Mouse (Mus musculus): Measurements from ENCODE around the gene Actn4.
A peak's percentile ranks its signal among the peaks of the same experiment; 100 is the strongest.
"Not testable (repeated sequence)": the region's sequence is repeated elsewhere in the genome, so short reads cannot be mapped to it uniquely, and the experiment has no call there.

The Actn4 gene

DNA sequence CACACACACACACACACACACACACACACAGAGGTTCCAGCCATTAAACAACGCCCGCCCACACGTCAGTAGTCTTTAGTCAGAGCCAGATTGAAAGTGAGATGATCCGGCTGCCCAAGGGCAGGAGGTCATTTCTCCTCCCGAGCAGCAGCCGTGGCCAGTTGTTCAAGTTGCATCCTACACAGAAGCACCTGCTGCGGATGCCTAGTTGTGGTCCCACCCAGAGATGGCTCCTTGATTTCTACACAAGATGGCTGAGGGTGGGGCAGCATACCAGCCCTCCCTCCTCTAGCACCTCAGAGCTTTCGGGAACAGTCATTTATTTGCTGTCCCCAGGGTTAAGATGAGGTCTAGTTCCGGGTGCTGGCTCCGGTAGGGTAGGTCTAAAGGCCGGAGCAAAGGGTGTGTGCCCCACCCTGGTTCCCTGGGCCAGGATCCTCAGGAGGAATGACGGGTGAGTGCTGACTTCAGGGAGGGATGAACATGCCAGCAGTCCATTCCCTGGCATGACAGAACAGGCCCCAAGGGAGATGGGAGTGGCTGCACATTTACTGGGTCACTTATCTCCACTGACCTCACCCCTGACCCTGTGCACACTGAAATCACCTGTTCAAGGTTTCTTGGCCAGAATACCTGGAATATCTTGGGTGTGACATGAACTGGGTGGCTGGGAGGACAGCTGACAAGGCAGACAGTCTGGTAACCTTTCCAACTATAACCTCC lies 7.7 kb upstream of the Actn4 start:
- DNase-seq, result peak; percentile 66

DNA sequence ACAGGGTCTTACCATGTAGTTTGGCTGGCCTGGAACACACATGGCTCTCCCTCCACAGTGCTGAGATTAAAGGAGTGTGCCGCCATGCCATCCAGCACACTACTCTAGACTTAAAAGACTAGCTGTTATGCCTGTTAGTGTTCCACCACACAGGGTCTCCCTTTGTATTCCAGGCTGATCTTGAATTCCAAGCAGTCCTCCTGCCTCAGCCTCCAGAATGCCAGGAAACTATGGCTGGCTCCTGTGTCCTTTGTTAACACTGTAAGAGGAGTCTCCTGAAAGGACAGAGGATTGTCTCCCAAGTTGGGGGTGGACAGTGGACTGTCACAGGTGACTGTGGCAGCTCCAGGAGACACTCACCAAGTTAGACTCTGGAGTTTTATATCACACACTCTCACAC lies 7.1 kb upstream of the Actn4 start:
- no peak for DNase-seq

DNA sequence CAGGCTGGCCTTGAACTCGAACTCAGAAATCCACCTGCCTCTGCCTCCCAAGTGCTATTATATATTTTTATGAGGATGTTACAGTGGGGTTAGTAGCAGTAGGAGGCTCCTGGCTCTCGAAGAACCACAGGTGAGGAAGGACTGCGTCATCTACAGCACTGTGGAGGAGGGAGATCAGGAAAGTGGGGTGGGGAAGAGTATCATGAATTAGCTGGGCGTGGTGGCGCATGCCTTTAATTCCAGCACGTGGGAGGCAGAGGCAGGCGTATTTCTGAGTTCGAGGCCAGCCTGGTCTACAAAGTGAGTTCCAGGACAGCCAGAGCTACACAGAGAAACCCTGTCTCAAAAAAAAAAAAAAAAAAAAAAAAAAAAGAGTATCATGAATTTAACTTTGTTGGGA lies 6.0 kb upstream of the Actn4 start:
- not testable (repeated sequence) for DNase-seq

DNA sequence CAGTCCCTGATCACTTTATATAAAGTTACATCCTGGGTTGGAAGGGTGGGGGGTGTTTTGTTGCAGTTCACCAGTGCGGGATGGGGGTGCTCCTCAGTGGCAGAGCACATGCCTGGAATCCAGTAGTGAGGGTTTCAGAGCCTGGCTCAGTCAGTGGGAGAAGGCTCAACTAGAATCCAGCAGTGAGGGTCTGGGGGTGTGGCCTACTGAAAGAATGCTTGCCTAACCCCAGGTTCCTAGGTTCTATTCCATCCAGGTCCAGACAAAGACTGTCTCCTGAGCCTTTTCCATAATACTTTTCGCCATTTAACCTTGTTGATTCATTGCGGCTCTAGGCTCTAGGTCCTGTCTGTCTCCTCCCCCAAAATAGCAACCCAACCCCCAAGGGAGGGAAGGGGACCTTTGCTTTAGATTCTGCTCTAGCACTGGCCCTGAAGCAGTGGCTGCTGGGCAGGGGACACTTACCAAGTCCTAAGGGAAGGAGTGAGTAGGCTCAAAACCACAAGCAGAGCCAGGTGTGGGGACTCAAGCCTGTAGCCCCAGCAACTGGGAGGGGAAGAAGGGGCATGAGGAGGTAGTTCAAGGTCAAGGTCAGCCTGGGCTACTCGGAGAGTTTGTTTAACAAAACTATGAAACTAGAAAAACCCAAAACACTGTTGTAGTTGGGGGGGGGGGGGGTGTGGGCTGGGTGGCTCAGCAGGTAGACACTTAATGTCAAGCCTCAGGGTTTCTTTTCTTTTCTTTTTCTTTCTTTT lies 4.8 kb upstream of the Actn4 start:
- DNase-seq, result no peak

DNA sequence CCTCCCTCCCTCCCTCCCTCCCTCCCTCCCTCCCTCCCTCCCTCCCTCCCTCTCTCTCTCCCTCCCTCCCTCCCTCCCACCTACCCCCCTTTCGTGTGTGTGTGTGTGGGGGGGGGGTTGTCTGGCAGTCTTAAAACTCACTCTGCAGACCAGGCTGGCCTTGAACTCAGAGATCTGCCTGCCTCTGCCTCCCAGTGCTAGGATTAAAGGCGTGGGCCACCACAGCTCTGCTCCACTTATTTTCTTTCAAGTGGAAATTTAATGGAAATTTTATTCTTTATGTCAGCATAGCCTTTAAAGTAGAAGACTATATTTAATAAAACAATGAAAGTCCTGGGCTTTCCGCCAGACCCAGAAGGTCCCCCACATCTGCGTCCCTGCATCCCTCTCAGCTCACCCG lies 4.0 kb upstream of the Actn4 start:
- no peak for DNase-seq

DNA sequence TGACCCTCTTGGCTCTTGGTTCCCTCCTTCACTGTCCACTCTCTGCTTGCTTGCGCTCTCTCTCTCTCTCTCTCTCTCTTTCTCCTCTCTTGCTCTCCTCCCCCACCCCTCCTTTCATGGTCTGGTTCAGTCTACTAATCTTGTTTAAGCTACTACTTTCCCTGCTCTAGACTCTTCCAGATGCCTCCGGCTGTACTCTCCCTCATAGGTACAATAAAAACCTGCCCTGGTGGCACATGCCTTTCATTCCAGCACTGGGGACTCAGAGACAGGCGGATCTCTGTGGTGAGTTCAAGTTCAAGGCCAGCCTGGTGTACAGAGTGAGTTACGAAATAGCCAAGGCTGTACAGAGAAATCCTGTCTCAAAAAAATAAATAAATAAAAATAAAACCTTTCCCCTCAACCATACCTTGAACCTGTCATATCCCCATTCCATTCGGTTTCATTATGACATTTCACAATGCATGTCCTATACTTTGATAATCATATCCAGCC lies 3.3 kb upstream of the Actn4 start:
- DNase-seq, result no peak

DNA sequence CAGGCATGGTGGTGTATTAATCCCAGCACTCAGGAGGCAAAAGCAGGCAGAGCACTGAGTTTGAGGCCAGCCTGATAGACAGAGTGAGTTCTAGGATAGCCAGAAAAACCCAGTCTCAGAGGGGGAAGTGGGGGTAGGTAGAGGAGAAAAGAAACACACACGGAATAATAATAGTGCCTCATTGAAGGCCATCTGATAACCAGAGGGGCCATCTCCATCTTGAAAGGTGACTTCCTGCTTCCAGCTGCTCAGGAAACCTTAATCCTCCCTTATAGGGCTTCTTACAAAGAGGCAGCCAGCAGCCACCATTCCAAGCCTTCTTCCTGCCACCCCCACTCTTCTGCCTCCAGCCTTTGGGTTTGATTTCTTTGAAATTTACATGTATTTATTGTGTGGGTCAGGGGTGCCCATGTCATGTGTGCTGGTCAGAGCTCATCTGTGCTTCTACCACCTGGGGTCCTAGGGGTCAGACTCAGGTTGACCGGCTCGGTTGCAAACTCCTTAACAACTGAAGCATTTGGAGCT lies 1.3 kb upstream of the Actn4 start:
- no peak for DNase-seq

DNA sequence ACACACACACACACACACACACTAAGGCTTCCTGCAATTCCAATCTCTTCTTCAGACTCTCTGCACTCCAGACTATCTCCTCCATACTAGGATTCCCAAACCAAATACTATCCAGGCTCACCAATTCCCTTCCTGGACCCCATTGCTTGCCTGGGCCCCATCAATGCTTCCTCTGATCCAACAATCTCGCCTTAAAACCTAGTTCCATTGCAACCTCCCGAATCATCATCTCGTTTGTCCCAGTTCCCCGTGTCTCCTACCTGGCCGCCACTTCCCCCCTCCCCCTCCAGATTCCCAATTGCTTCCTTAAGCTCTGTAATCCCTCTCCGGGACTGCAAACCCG lies 585 bp downstream of the Actn4 start:
- DNase-seq, result no peak

DNA sequence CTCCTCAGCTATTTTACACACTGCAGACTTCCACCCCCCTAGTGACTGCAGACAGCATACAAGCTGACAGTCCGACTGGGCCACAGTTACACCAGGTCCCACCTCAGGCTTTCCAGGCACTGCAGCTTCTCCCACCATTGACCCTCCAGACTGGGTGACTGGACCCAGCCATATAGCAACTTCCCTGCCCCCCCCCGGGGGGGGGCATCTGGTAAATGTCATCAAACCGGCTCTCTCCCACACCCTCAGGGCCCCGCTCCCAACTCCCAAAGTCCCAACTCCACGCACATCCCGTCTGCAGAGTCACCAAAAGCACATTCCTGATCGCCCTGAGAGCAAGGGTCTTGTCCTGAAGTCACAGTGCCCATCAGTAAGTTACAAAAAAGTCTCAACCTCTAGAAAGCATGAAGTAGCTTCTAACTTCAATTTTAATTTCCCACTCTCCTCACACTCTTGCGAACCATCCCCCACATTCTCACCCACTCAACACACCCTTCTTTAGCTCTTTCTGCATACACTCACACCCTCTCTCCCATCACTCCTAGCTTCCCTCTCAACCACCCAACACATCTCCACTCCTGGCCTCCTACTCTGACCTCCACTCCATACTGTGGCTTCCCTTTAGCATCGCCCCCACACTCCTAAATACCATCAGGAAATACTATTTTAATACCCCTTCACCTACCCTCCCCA lies 1.6 kb downstream of the Actn4 start:
- DNase-seq, result no peak

DNA sequence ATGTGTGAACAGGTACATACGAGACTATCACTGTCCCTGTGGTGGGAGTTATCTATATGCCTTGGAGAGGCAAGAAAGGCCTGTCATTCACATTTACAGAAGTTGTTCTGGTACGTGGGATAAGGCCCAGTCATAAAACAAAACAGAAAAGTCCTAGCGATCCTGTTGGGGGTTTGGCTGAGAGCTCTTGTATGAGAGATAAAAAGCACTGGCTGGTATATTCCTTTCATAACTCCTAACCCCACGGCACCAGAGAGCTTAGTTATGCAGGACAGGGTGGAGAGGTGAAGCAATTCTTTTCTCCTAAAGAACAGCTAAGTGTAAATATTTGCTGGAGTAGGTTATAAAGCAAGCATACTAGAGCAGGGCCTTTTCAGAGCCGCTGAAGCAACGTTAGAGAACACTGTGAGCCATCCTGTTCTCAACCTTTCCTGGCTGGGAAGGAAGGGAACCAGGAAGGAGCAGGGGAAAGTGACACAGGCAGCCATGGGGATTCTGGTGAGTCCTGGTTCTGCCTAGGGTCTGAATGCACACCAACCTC lies 2.6 kb downstream of the Actn4 start:
- no peak for DNase-seq

DNA sequence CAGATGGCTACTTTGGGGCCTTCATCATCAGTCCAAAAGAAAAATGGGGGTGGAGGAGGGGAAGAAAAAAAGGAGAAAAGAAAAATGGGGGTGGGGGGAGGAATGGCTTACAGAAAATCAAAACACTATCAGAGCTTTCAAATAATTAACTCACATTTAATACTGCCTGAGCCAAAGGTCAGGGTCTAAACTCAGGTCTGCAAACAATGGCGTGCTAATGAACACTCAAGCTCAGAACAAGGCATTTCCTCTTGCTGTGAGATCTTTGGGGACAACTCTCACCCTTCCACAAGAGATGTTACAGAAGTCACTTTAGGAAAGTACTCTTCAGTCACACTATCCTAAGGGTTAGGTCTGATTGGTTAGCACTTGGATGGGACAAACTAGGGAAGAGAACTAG lies 3.4 kb downstream of the Actn4 start:
- DNase-seq, result no peak

DNA sequence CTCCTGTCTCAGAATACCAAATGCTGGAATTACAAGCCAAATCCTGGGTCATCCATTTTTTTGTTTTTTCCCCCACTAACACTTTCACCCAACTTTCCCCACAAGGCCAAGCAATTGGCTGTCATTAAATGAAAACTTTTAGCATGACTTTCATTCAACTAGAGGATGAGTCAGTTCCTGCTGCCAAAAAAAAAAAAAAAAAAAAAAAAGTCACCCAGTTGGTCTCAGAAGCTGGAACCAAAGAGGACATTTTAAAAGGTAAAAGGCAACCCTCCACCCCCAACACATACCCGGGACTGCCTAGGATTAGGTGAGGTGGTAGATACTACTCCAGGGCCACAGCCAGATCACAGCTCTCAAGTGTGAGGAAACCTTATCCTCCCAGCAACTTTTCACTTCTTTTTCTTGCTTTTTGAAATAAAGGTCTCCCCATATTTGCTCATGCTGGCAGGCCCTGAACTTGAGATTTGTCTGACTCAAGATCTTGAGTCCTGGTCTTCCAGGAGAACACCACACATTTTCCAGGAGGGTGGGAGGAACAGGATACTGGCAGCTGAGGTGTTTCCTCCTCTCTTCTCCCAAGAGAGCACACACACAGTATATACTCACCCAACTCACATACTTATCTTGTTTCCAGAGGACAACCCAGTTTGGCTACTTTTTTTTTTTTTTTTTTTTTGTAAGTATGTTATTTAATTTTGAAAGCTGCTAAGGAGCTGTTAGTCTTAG lies 4.0 kb downstream of the Actn4 start:
- DNase-seq, result no peak

DNA sequence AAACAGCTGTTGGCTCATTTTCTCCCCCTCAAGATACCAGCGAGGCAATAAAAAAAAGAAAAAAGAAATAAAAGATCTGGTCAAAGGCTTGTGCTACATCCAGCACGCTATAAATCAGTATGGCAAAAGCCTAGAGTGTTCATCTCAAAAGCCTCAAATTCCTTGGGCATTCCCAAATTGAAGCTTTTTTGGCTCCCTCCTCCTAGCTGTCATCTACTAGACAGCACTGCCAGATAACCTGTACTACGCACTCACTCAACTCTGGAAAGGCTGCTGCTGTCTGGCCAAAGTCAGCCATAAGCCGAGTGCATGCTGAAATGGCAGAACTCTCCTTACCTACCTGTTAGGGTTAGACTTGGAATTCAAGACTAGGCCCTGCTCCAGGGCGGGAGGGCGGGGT lies 4.9 kb downstream of the Actn4 start:
- DNase-seq, result no peak

DNA sequence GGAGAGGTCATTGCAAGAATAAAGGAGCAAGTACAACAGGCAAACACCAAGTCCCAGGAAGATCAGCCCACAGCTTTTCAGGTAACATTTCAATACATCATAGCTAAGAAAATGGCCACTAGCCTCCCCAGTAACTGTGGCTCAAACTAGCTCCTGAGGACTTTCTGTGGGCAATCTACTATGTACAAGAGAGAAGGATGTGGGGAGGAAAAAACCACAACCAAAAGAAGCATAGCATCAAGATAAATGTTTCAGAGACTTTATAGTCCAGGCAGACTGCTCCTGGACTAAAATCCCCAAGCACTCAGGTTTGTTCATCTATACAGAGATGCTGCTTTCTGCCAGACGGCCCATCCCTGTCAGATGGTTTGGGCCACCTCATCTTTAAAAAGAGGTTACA lies 5.9 kb downstream of the Actn4 start:
- no peak for DNase-seq

DNA sequence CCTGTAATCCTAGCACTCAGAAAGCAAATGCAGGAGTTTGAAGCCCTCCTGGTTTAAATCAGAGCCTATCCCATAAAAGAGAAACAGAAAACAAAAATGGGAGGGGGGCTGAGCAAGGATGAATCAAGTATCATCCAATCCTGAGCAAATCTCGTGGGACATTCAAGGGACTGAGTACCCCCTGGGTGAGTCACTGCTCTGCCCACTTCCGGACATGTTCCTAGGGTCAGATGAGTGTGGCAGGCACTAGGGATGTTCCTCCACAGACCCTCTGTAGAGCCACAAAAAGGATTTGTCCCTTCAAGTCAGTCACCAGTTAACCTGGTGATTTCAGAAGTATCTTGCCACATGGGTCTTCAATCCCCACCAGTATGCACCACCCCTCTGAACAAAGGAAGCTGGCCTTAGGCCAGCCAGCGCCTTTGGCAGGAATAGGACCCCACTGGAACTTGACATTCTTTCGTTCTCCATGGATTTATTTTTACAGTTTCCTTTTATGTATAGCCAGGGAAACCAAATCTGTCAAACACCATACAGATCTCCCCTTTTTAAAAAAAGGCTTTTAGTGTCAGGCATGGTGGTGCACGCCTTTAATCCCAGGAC lies 6.7 kb downstream of the Actn4 start:
- no peak for DNase-seq

DNA sequence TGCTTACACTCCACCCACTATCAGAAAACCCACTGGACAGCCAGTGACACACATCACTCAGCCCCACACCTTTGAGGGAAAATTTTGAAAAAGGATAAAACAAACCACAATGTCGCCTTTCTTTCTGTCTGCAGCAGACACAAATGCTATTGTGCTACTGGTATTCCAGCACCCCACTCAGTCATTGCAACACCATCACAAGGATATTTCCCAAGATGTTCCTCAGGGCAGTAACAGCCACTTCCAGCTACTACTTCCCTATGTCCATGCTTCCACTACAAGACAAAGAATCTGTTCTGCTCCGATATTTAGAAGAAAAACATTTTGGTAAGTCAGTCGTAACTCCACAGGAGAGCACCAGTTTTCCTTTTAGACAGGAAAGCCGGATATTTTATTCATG lies 7.4 kb downstream of the Actn4 start:
- DNase-seq, result no peak

DNA sequence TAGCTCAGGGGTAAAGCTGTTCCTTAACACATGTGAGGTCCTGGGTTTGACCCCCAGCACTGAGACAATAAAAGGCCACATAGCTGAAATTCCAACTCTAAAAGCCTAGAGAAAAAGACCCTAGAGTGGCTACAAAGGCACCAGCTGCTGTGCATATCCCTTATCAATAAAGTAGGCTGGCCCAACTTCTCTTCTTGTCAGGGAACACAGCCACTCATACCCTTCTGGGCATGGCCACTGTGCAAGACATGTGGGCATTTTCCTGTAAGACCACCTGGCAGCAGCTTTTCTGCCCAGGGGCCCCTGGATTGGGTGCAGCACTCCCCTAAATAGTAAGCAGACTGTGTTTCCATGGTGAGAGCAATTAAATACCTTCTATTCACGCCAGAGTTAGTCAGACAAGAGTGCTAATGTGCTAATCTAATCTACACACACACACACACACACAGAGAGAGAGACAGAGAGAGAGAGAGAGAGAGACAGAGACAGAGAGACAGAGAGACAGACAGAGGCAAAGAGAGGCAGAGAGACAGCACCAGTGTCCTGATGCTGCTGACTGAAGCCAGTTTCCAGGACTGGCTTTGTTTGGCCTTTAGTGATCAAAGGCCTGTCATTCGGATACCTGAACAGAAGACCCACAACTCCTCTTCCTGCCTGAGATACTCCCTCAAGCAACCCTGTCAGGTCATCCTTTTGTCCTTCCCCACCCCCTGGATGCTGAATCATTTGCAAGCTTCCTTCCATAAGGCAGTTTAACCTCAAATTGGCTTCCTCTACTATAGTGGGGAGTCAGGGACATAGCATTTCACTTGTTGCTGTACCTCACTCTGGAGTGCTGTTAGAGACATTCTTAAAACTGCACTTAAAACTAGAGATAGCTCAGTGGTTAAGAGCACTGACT lies 8.4 kb downstream of the Actn4 start:
- no peak for DNase-seq

DNA sequence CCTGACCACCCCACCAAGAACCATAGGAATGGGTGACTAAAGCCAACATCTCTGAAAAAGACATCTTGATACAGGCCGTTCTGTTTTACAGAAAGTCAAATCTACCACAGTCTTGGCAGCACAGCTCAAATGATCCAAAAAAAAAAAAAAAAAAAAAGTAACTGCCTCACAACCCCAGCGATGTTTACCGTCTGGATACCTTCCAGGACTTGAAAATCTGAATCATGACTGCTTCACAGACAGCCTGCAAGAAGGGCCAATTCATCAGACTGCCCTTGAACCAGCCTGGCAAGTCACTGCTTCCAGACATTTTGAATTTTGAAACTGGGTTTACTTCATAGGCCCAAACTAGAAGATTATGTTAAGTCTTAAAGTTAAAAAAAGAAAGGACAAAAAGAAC lies 9.4 kb downstream of the Actn4 start:
- no peak for DNase-seq

DNA sequence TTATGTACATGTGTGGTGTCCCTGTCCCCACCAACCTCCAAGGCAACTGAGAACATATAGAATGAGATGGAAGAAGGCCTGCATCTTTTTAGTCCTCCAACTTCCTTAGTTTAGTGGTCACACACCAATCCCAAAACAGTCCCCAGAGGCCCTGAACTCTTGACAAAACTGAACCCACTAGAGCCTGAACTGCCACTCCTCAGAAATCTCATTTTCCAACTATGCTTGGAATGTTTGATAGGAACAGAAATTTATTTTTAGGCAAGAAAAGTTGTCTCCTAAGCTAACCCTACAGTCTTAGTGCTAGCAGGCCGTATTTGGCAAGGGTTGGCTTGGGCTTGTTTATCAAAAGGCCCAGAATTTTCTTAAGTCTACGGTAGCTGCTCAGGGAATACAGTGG lies 10.4 kb downstream of the Actn4 start:
- no peak for DNase-seq

DNA sequence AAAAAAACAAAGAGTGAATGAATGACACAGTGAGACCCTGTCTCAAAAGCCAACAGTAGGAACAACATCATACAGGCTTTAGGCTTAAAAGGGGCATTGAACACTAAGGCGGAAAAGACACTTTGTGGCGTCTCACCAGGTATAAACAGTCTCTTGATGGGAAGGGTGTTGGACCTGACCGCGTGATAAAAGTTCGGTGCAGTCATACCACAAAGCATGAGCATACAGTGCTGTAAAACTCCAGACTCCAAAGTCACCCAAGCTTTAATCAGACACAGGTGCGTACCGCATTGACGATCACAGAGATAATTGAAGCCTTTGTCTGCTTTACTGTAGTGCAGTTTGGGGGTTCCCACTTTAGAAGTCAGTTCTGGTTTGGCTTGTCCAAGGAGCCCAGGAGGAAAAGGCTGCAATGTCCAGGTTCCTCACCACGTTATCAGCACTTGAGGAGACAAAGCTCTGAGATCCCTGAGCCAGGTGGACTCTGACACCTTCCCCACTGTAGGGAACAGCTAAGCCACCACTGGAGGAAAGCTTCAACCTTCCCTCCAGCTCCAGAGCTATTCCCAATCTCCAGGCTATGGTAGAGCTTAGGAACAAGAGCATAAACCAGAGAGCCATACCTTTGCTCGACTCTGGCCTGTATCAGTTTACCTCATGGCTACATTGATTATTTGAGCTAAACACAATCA lies 11.6 kb downstream of the Actn4 start:
- DNase-seq, result no peak

DNA sequence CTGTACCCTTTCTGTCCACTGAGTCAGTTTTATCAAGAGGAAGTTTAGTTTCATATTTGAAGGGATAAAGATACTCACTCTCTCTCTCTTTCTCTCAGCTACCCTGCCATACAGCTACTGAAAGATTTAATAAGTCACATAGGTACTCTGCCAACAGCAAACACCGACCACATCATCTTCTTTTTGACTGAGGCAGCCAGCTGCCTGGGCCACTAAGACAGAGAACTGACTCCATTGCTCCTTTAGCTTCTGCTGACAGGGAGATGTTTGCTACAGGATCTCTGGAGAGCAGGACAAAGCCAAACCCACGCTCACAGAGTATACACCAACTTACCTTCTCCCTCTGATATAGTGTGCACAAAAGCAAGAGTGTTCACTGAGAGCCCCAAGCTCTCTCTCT lies 12.8 kb downstream of the Actn4 start:
- DNase-seq, result no peak

Measured in kidney, adult 11 months (tissue).